Mouse (Mus musculus): ENCODE results near the gene Pam16.
A peak's percentile ranks its signal among the peaks of the same experiment; 100 is the strongest.

The Pam16 gene

DNA sequence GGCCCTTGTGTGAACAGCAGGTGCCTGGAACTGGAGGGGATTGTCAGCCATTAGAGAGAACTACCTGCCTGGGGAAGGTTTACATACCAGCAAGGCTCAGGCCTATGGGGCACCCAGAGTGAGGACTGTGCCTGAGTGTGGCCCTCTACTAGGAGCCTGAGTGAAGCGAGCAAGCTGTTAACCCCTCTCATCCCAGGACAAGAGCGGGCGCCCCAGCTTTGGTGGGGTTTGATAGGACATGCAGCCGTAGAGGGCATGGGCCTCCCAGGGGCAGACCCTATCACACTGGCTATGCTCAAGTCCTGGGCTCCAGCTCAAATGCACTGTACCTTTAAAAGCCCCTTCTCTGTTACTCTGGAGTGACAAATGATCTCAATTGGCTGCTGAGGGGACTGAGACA is 22.0 kb upstream of the Pam16 start:
- no peak for DNase-seq (ENCODE audit: low read depth, low spot score)

DNA sequence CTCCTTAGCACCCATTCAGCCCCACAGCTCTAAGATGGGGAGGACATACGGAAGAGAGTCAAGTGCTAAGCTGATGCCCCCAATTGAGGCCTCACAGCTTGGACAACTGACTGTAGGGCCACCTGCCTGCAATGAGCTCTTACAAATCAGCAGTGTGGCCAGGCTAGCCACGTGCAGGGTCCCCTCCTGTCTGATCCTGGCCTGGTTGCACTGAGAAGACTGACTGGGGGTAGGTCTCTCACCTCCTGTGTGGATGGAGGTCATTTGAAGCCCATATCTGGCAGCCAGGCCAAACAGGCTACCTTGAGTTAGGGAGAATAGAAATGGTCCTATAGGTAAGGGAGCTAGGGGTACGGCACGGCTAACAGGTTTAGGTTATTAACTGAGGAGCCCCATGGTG is 21.1 kb upstream of the Pam16 start:
- no peak for DNase-seq (ENCODE audit: low read depth, low spot score)

- DNase-seq (ENCODE audit: low read depth, low spot score), result no peak
Observed at GRCm38 (mm10) chr16:4643670-4644419, 19.1 kb upstream of the Pam16 start.

GRCm38 (mm10) chr16:4642937-4643336 is 18.1 kb upstream of the Pam16 start:
- DNase-seq (ENCODE audit: low read depth, low spot score), result no peak

DNA sequence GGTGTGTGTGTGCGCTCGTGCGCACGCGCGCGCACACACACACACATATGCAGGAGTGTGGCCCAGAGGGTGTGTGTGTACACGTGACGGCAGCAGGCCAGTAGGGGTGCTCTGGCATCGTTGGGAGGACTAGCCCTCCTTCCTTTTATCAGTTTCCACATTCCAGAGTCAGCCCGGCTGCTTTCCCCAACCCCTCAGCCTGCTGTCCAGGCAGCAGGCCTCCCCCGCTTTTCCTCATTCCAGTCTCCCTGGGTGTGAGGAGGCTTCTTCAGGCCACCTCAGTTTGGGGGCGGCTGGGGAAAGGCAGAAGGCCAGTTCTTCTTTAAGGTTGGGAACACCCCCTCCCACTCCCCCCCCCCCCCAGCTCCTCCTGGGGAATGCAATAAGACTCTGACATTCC is 17.4 kb upstream of the Pam16 start:
- no peak for DNase-seq (ENCODE audit: low read depth, low spot score)

GRCm38 (mm10) chr16:4641119-4641838 is 16.5 kb upstream of the Pam16 start:
- DNase-seq (ENCODE audit: low read depth, low spot score), result no peak

GRCm38 (mm10) chr16:4640267-4641005 is 15.6 kb upstream of the Pam16 start:
- no peak for DNase-seq (ENCODE audit: low read depth, low spot score)

- peak; percentile 62 for DNase-seq (ENCODE audit: low read depth, low spot score)
Observed at GRCm38 (mm10) chr16:4639831-4640237, 15.0 kb upstream of the Pam16 start, which contains the start of the genes Vasn and Dnaja3. Vasn (plus strand) TSS chr16:4639941. Dnaja3 (plus strand) TSS chr16:4639989.

- no peak for DNase-seq (ENCODE audit: low read depth, low spot score)
Observed at GRCm38 (mm10) chr16:4638891-4639390, 14.2 kb upstream of the Pam16 start.

DNA sequence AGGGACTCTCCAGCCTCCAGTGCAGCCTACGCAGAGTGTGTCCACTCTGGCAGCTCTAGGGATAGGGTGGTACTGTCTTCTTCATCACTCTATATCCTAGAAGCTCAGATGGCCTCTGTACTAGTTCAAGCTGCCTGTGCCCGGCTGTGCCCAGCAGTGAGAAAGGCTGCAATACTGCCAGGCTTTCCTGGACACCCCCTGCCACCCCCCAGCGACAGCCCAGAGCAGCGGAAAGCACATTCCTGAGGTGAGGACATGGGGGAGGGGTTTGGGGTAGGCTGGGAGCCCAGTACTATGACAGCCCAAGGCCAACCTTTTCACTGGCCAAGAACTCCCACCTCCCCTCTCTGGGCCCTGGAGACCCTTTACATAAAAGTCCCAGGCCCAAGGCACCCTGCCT is 11.0 kb upstream of the Pam16 start:
- no peak for DNase-seq (ENCODE audit: low read depth, low spot score)

- no peak for DNase-seq (ENCODE audit: low read depth, low spot score)
Observed at GRCm38 (mm10) chr16:4634681-4635080, 9.9 kb upstream of the Pam16 start.

GRCm38 (mm10) chr16:4633661-4634060 is 8.9 kb upstream of the Pam16 start:
- no peak for DNase-seq (ENCODE audit: low read depth, low spot score)

DNA sequence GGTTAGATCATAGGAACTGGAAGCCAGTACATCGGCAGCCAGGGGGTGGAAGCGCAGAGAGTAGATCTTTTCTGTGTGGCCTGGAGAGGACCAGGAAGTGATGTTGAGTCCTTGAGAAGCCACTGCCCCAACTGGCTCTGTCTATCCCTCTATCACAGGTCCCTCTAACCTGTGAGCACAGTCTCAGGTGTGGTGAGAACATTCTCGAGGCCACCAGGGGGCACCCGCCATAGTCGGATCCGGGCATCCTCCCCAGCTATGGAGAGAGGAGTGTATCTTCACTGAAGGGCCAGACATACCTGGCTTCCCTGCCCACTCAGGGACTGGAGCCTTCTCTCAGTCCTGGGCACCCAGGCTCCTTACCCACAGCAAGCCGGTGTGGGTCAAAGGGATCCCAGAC is 7.3 kb upstream of the Pam16 start:
- no peak for DNase-seq (ENCODE audit: low read depth, low spot score)

GRCm38 (mm10) chr16:4629950-4630349 is 5.2 kb upstream of the Pam16 start:
- DNase-seq (ENCODE audit: low read depth, low spot score), result peak; percentile 72

DNA sequence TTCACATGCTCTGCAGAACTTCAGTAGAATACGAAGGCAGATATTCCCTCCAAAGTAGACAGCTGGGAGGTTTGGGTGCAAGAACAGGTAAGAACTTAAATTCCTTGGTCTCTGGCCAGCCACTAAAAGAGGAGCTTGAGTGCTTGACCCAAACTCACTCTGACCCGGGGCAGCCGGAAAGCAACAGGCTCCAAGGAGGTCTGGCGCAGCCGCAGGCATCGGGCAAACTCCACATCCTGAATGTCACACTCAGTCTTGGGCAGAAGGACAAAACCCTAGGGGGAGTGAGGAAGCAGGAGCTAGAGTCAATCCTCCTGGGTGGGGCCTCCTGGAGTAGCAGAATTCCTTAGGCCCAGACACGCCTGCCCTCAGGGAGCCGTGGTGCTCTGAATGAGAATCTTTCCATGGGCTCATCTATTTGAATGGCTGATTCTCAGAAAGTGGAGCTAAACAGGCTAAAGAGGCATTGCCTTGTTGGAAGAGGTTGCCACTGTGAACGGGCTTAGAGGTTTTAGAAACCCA is 4.2 kb upstream of the Pam16 start:
- DNase-seq (ENCODE audit: low read depth, low spot score), result no peak

- no peak for DNase-seq (ENCODE audit: low read depth, low spot score)
Observed at GRCm38 (mm10) chr16:4627105-4627504, 2.3 kb upstream of the Pam16 start.

DNA sequence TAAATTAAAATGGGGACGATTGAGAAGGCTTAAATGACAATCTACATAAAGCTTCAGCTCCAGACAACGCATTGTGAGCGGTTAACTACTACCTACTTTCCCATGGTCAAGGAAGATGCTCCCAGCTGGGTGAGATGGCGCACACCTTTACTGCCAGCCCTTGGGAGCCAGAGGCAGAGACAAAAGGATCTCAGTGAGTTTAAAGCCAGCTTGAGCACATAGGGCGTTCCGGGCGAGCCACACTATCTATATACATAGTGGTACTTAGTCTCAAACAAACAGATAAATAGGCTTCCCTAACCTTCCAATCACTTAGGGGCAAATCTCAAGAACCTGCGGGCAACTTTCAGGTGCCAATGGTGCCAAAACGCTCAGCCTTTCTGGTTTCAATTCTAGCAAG is 714 bp downstream of the Pam16 start:
- DNase-seq (ENCODE audit: low read depth, low spot score), result no peak

DNA sequence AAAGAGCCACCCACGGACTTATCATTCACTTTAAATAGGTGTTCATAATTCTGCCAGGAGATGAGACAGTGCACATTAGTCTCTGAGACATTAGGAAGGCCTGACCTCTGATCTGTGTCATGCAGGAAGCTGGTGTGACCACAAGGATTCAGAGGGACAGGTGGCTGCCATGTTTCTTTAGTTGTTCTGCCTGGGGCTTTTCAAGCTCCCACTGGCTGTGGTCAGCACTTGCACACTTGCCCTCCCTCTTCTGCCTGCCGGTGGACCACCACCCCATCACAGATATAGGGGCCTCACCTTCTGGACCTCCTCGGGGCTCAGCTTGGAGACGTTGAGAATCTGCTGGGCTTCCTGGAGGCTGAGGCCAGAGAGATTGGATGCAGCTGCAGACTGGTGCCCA is 8.0 kb downstream of the Pam16 start:
- DNase-seq (ENCODE audit: low read depth, low spot score), result no peak

GRCm38 (mm10) chr16:4615297-4615696 is 9.5 kb downstream of the Pam16 start:
- DNase-seq (ENCODE audit: low read depth, low spot score), result no peak

DNA sequence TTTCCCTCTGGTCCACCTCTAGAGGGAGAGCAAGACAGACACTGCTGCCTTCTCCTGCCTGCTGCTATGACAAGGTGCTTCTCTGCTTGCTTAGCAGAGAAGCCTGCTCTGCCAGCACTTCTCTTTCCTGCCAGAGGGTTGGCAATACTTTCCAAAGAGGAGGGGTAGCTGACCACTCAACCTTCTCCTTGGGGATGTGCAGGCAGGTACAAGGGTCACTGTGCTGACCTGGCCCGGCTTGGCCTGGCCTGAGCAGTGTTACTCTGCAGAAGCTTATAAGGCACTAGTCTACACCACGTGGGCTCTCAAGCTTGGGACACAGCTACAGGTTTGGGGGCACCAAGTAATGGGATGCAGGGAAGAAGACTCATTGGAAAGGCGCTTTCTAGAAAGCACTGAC is 10.1 kb downstream of the Pam16 start:
- DNase-seq (ENCODE audit: low read depth, low spot score), result no peak

DNA sequence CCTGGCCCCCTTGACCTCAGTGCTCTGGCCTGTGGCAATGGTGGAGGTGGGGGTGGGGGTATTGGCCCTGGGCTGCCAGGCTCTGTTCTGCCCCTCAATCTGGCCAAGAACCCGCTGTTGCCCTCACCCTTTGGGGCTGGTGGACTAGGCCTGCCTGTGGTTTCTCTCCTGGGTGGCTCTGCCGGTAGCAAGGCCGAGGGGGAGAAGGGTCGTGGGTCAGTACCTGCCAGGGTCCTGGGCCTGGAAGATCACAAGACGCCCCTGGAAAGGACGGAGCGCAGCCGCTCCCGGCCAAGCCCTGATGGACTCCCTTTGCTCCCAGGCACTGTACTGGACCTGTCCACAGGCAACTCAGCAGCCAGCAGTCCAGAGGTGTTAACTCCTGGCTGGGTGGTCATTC is 11.1 kb downstream of the Pam16 start:
- no peak for DNase-seq (ENCODE audit: low read depth, low spot score)

DNA sequence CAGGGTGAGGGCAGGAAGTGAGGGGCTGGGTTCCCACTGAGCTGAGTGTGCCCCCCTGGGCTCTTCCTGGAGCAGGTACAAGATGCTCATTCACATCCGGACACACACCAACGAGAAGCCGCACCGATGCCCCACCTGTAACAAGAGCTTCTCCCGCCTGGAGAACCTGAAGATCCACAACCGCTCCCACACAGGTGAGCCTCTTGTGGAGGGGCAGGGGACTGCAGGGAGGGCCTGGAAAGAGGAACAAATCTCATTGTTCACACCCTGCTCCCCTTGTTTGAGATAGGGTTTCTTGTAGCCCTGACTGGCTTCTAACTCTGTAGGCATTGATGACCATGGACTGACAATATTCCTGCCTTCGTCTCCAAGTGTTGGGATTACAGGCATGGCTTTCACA is 13.1 kb downstream of the Pam16 start:
- DNase-seq (ENCODE audit: low read depth, low spot score), result no peak
